Mouse (Mus musculus) liver, adult 2 months (tissue): ENCODE measurements at regions not wholly inside any gene's neighbourhood (a gene's known extent, or its start where the extent isn't known, plus 50 kb on each side); places are given as distances from the start of the nearest gene placed in this dataset.

Source experiments
- CTCF ChIP-seq: fragments of 200-500 bp; IDR thresholded peaks from 2 replicates; pipeline ENCODE4 v1.5.1; 2011; ENCODE audit warnings: low read depth, low read length, control low read depth
- POLR2A ChIP-seq: fragments of 200-500 bp; IDR thresholded peaks from 2 replicates; pipeline ENCODE4 v1.6.1; 2011; ENCODE audit warnings: low read length, control low read depth; ENCODE audit not compliant: insufficient read depth; ENCODE audit errors: extremely low read depth

GRCm38 (mm10) chr17:83916684-83917166, 69.0 kb upstream of the Haao start:
- no peak for TF ChIP-seq CTCF
- TF ChIP-seq POLR2A: no peak
